Mouse (Mus musculus) heart, embryonic 11.5 days (tissue): ENCODE measurements at regions not wholly inside any gene's neighbourhood (a gene's known extent, or its start where the extent isn't known, plus 50 kb on each side); places are given as distances from the start of the nearest gene placed in this dataset.

ENCODE experiments used
- ATAC-seq: fragments of 200-750 bp; cut with Nextera tagmentation; replicated peaks from 2 replicates; pipeline ENCODE4 v1.8.0; 2017; ENCODE audit warnings: moderate library complexity; ENCODE audit not compliant: insufficient number of reproducible peaks, low FRiP score, low TSS enrichment
- H3K27ac ChIP-seq: fragments of 300-500 bp; sonication (generic); 2 replicates; pipeline ENCODE4 v1.5.1; 2014; ENCODE audit warnings: mild to moderate bottlenecking, low read depth, low read length
- H3K27me3 ChIP-seq: fragments of 300-500 bp; sonication (generic); 2 replicates; pipeline ENCODE4 v1.6.1; 2014; ENCODE audit warnings: mild to moderate bottlenecking, low read length, mixed read lengths; ENCODE audit not compliant: control insufficient read depth, insufficient read depth
- H3K36me3 ChIP-seq: fragments of 300-500 bp; sonication (generic); 2 replicates; pipeline ENCODE4 v1.6.1; 2014; ENCODE audit warnings: mild to moderate bottlenecking, low read length, moderate library complexity, mixed read lengths; ENCODE audit not compliant: control insufficient read depth, insufficient read depth
- H3K4me1 ChIP-seq: fragments of 300-500 bp; sonication (generic); 2 replicates; pipeline ENCODE4 v1.6.1; 2014; ENCODE audit warnings: low read length; ENCODE audit not compliant: control insufficient read depth, insufficient read depth
- H3K4me2 ChIP-seq: fragments of 300-500 bp; sonication (generic); 2 replicates; pipeline ENCODE4 v1.6.1; 2014; ENCODE audit warnings: mild to moderate bottlenecking, moderate library complexity
- H3K4me3 ChIP-seq: fragments of 300-500 bp; sonication (generic); 2 replicates; pipeline ENCODE4 v1.5.1; 2014; ENCODE audit warnings: low read depth, low read length
- H3K9ac ChIP-seq: fragments of 300-500 bp; sonication (generic); 2 replicates; pipeline ENCODE4 v1.6.1; 2014; ENCODE audit warnings: mild to moderate bottlenecking, low read depth, low read length, moderate library complexity
- H3K9me3 ChIP-seq: fragments of 300-500 bp; sonication (generic); replicated peaks from 2 replicates; pipeline ENCODE4 v1.6.1; 2016; ENCODE audit warnings: low read length; ENCODE audit not compliant: control insufficient read depth
- whole genome bisulfite sequencing: fragments of 180-500 bp; shearing (Covaris S2); extraction: QIAGEN DNeasy Blood & Tissue Kit; methylation state at CpG from one replicate; pipeline ENCODE4 v1.1.7; 2014; ENCODE audit not compliant: insufficient replicate concordance; 5-methylcytosine and 5-hydroxymethylcytosine counted together

DNA sequence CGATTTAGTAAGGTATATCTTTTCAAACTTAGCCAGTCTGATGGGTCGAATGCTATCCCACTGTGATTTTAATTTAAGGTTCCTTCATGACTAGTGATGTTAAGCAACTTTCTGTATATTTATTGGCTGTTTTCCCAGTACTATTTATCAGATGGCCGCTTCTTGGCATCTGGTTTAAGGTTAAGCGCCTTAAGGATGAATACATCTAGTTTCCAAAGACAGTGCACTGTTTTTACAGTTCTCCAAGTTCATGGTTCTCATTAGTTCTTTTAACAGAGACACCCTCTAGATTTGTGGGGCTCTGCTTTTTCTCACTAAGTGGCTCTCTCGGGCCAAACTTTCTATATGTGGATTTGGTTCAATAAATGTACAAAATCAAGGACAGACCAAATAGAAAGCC, 159.9 kb upstream of the Pdzrn3 start:
- Histone ChIP-seq H3K4me3 (no peak overlapping the region), H3K4me2 (no peak overlapping the region), H3K36me3 (no peaks in the 10 kb centered on the region), H3K9me3 (0 out of 2 replicates have a peak, but pooled peaks cover 2% of the 10 kb centered on the region), H3K27me3 (no peaks in the 10 kb centered on the region), H3K4me1 (peaks cover under 1% of the 10 kb centered on the region; the same call in 1 of the 2 replicates), H3K9ac (no peak overlapping the region), H3K27ac (no peak overlapping the region)
- 82% methylated on average over 5 of the region's 5 CpGs for WGBS
- ATAC-seq = no peak

DNA sequence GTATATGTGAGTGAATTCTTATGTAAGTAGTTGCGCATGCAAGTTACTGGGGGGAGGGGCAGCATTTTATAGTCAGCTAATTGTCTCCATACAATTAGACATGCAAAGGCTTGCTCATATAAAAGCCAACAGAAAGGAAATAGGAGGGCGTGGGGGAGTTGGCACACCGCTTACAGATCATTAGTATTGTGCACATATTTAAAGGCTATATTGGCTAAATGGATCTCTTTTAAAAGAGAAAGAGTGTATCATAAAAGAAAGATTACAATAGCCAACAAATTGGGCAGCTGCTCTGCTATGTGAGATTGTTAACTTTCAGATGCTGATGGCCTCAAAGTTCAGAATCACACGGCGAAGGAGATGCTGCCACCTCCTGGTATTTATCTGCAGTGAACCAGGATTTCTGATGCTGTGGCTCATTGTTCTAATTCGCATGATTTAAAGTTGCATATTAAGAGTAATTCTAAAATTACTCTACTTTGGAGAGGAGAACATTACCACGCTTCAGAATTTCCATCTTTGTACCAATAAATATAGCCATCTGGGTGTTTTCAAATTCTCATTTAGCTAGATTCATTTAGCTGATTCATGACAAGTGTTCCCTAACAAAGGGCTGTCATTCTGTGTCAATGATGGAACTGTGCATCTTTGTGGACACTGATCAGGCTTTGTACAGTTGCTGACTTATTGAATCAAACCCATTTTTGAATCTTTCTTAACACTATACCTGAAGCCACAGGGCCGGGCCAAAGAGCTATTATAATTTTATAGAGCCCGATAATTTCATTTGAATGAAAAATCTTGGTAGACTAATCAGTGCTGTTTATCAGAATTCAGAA, 156.7 kb upstream of the Pdzrn3 start:
- H3K4me2 ChIP-seq = no peak overlapping the region
- H3K36me3 ChIP-seq = no peaks in the 10 kb centered on the region
- no peaks in the 10 kb centered on the region for H3K27me3 ChIP-seq
- no peak for ATAC-seq
- peaks cover 3% of the 10 kb centered on the region; the same call in 1 of the 2 replicates for H3K4me1 ChIP-seq
- no peak overlapping the region for H3K9ac ChIP-seq
- WGBS = 54% methylated on average over 9 of the region's 9 CpGs
- no peak overlapping the region for H3K27ac ChIP-seq
- H3K4me3 ChIP-seq = no peak overlapping the region
- no peaks in the 10 kb centered on the region for H3K9me3 ChIP-seq

DNA sequence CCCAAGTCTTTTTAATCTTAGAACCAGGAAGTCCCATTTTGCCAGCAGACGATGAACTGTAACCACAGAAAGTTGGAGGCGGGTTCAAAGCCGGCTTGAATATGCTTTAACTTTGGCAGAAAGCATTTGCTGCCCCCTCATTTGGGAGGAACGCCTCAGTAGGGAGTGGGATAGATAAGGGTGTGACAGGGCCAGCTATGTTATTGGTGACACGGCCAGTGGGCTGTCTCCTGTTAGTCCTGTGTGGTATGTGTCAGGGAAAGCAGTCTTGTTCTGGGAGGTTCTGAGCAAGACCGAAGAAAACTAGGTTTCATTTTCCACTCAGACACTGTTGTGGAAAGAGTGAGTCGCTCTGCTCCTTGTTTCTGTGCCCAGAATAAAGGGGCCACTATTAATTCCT, 154.7 kb upstream of the Pdzrn3 start:
- 0 out of 2 replicates have a peak, but pooled peaks have one; percentile 22 for ATAC-seq
- Histone ChIP-seq H3K27me3 (no peaks in the 10 kb centered on the region), H3K27ac (no peak overlapping the region), H3K4me1 (peaks cover 3% of the 10 kb centered on the region; the same call in 1 of the 2 replicates), H3K9ac (0 out of 2 replicates have a peak overlapping the region, but pooled peaks have one; percentile 24), H3K9me3 (no peaks in the 10 kb centered on the region), H3K36me3 (no peaks in the 10 kb centered on the region), H3K4me2 (peak overlapping the region; percentile 56), H3K4me3 (no peak overlapping the region)
- WGBS = 27% methylated on average over 7 of the region's 7 CpGs

DNA sequence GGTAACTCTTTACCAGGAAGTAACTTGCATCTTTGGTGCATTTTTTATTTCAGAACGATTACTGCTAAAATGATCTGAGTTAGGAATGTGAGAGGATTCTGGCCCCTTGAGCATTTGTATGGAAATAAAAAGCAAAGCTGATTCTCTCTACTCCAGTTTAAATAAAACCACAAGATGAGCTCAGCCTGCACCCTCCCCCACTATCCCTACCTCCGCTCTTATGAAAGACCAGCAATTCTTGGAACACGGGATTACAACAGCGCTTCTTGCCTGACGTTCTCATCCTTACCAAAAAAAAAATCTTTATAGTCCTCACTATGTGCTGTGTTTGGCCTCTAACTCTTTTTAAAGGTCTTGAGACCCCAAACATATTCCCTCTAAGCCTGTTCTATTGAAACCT, 154.2 kb upstream of the Pdzrn3 start:
- WGBS = 68% methylated on average over 5 of the region's 5 CpGs
- H3K4me3 ChIP-seq = no peak overlapping the region
- no peak overlapping the region for H3K27ac ChIP-seq
- no peak overlapping the region for H3K4me2 ChIP-seq
- peaks cover 3% of the 10 kb centered on the region; the same call in 1 of the 2 replicates for H3K4me1 ChIP-seq
- H3K27me3 ChIP-seq = no peaks in the 10 kb centered on the region
- no peak overlapping the region for H3K9ac ChIP-seq
- no peaks in the 10 kb centered on the region for H3K9me3 ChIP-seq
- H3K36me3 ChIP-seq = no peaks in the 10 kb centered on the region
- ATAC-seq = no peak

DNA sequence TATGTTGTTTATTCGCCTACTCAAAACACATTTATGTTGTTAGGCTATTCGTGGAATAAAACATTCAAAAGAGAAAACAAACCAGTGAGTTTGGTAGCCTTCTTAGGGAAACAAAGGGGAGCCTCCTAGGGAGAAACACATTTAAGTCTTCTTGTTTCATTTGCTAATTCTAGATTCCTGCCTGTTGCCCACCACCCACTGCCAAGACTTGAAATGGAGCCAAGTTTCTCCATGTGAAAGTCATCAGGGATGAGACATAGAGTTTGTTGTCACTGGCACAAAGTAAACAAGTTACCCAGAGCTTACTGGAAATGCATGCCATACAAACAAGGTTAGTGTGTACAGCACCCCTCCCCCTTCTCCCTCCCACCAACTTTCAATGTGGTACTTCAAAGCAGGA, 147.4 kb upstream of the Pdzrn3 start:
- WGBS = 61% methylated on average over 2 of the region's 2 CpGs
- Histone ChIP-seq H3K27me3 (no peaks in the 10 kb centered on the region), H3K4me1 (no peaks in the 10 kb centered on the region), H3K4me2 (no peak overlapping the region), H3K9ac (no peak overlapping the region), H3K4me3 (no peak overlapping the region), H3K9me3 (no peaks in the 10 kb centered on the region), H3K27ac (no peak overlapping the region), H3K36me3 (no peaks in the 10 kb centered on the region)
- ATAC-seq = no peak

- WGBS = 82% methylated on average over 6 of the region's 6 CpGs
- Histone ChIP-seq H3K9me3 (no peaks in the 10 kb centered on the region), H3K4me2 (no peak overlapping the region), H3K27me3 (no peaks in the 10 kb centered on the region), H3K4me3 (no peak overlapping the region), H3K9ac (no peak overlapping the region), H3K36me3 (no peaks in the 10 kb centered on the region), H3K4me1 (peaks cover 8% of the 10 kb centered on the region), H3K27ac (no peak overlapping the region)
- 0 out of 2 replicates have a peak, but pooled peaks have one; percentile 18 for ATAC-seq
Measured at GRCm38 (mm10) chr6:101521316-101521715, 143.6 kb upstream of the Pdzrn3 start.

DNA sequence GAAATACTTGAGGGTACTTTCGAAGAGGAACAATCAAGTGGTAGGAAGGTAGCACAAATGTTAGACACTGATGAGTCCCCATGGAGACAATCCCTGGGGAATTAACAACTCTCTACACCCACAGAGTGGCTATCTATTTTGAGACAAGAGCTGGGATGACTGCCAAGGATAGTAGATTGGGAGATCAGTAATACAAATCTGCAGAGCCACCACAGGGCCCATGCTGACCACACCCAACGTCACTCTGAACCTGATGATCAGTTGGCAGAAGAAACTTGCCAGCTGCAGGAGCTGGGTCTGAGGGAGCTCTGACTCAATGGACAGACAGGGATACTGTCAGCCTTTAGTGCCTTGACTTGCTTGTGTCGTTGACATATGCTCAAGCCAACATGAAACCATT, 143.1 kb upstream of the Pdzrn3 start:
- H3K36me3 ChIP-seq = no peaks in the 10 kb centered on the region
- no peak for ATAC-seq
- peaks cover 8% of the 10 kb centered on the region for H3K4me1 ChIP-seq
- H3K4me2 ChIP-seq = no peak overlapping the region
- H3K9ac ChIP-seq = no peak overlapping the region
- H3K4me3 ChIP-seq = no peak overlapping the region
- no peak overlapping the region for H3K27ac ChIP-seq
- 72% methylated on average over 3 of the region's 3 CpGs for WGBS
- H3K27me3 ChIP-seq = no peaks in the 10 kb centered on the region
- H3K9me3 ChIP-seq = no peaks in the 10 kb centered on the region

DNA sequence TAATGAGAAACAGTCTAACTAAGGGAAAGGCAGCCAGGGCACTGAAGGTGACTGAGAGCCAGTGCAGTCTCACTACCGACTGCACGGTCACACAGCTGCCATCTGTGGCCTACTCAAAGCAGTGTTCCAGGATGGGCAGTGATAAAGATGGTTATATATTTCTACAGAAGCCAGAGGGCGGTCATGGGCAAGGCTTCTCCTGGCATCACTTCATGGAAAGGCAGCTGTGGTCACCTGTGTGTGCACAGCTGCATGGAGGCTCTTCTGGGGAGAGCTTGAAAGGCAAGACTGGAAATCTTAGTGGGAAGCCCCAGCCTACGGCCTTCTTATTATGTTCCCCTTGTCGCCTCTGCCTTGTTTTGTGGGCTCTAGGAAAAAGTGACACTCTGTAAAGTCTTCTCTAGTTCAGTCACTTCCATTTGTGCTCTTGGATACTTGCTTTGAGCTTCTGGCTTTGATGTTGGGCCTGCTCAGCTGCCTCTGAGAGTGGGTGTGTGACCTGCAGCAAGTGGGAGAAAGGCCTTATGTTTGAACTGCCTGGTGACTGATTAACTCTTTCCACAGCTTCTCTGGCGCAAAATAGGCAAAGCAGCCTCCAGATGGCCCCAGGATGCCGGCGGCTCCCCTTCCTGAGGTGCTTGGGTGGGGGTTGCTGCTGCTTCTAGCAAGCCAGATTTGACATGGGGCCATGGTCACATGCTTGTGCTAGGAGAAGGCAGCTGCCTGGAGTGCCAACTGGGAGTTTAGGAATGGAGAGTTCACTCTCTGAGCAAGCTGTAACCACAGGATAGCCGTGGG, 141.4 kb upstream of the Pdzrn3 start:
- Histone ChIP-seq H3K9ac (no peak overlapping the region), H3K27me3 (no peaks in the 10 kb centered on the region), H3K36me3 (no peaks in the 10 kb centered on the region), H3K4me2 (no peak overlapping the region), H3K4me1 (peaks cover 8% of the 10 kb centered on the region), H3K27ac (no peak overlapping the region), H3K9me3 (no peaks in the 10 kb centered on the region), H3K4me3 (no peak overlapping the region)
- no peak; the same call in 1 of the 2 replicates for ATAC-seq
- WGBS = 41% methylated on average over 9 of the region's 9 CpGs
